Mouse (Mus musculus) cortical plate, adult 2 months (tissue): ENCODE measurements around the gene Dock2.

Experiments used
- CTCF ChIP-seq: fragments of 200-500 bp; IDR thresholded peaks from 2 replicates; pipeline ENCODE4 v1.5.1; 2011; ENCODE audit warnings: mild to moderate bottlenecking, control low read depth, low read length; ENCODE audit not compliant: insufficient read depth; ENCODE audit errors: extremely low read depth
- POLR2A ChIP-seq: fragments of 200-500 bp; IDR thresholded peaks from 2 replicates; pipeline ENCODE4 v1.6.1; 2011; ENCODE audit warnings: mild to moderate bottlenecking, low read length, control low read depth; ENCODE audit not compliant: insufficient read depth; ENCODE audit errors: extremely low read depth

- TF ChIP-seq CTCF (no peak), POLR2A (no peak)
Measured at GRCm38 (mm10) chr11:34681790-34682189, 101.9 kb downstream of the Dock2 start.
